Mouse (Mus musculus) cerebellum, adult 11-12 months (tissue): Measurements from ENCODE around the gene Tmed3.

Experiments
- DNase-seq: peaks from one replicate; pipeline ENCODE4 v3.0.0; 2022

Gene Tmed3

GRCm38 (mm10) chr9:89704265-89705196, at the start of gene Tmed3:
Gene Tmed3, minus strand, starts transcription at chr9:89705068.
- peak; percentile 89 for DNase-seq

DNA sequence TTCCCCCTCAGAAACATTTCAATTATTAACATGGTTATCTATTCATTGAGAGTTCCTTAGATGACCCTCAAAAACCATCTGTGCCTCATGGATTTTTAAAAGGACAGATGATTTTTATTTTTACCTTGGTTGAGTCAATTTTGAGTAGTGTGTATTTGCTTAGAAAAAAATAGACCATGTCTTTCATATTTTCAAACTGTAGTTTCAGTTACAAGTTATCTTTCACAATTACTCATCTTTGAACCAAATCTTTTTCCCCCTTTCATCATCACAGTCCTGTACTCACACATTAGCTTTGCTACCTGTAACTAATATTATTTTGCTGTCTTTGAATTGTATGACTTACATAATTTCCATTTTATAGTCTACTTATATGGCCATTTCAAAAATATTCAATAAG, 35.2 kb upstream of the Tmed3 start:
- DNase-seq, result no peak

DNA sequence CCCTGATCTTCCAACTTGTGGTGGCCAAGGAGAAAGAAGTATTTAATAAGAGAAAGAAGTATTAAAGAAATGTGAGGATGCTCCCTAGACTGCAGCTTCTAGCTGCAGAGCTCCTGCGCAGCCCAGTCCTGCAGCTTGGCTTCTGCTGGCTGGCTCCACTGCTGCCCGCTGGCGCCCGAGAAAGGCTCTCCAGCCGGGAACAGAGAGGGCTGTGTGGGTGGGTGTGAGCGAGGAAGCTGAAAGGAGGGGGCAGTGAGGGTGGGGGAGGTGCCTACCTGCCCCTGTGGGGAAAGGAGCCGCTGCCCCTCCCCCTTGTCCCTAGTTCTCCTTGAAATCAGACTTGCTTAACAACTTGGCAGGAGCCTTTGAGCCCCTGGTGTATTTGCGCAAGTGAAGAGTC, 33.4 kb upstream of the Tmed3 start, which contains the start of gene Ankrd34c:
Gene Ankrd34c, minus strand, starts transcription at position 181 of the 400 bp plus-strand sequence.
- no peak for DNase-seq

- DNase-seq, result no peak
Observed at GRCm38 (mm10) chr9:89737888-89738287, 33.0 kb upstream of the Tmed3 start.

DNA sequence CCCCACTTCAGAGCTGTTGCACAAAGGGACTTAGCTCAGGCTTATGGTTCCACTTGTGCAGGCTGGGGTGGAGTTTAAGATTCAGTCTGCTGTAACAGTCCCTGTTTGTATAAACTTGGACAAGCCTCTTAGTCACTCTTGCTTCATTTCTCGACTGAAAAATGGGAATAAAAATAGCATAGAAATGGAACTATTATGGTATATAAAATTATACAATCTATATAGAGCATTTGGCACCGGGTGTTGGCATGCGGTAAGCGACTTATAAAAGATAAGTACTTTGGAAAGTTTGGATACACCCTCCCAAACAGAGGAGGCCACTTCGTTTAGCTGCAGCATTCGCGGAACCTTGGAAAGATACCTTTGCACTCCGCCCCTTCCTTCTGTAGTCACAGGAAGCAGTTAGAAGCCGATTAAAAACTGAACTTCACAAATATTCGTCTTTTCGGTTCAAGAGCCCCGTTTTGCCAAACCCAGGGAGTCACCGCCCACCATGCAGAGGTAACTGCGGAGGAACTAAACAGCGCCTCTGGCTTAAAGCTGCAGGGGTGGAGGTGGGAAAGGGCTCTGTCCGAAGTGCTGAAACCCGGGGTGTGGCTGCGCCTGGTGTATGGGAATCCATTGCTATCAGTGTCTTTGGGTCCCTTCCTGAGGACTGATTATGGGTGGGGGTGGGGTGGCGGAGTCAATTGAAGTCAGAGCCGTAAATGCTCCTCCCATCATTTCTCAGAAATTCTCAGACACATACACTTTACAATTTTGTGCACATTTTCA, 32.3 kb upstream of the Tmed3 start:
- DNase-seq, result no peak

DNA sequence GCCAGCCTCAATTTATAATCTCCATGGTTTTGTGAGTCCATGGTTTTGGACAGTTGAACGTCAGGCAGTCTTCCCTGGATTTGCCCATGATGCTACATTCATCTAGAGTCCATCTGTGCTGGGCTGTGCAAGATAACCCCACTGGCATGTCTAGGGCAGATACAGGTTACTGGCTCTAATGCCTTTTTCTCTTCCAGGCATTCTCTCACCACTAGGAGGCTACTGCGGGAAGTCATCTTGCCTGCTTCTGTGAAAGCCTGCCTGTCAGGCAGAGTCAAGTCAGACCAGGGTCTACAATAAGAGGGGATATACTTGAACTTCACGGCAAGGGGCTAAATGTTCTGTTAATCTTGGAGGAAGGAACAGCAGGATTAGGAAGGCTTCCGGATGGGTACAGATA, 2.0 kb upstream of the Tmed3 start:
- DNase-seq, result no peak

- no peak for DNase-seq
Observed at GRCm38 (mm10) chr9:89705197-89705533, 297 bp upstream of the Tmed3 start.

GRCm38 (mm10) chr9:89700910-89701457, 3.9 kb downstream of the Tmed3 start:
- no peak for DNase-seq

DNA sequence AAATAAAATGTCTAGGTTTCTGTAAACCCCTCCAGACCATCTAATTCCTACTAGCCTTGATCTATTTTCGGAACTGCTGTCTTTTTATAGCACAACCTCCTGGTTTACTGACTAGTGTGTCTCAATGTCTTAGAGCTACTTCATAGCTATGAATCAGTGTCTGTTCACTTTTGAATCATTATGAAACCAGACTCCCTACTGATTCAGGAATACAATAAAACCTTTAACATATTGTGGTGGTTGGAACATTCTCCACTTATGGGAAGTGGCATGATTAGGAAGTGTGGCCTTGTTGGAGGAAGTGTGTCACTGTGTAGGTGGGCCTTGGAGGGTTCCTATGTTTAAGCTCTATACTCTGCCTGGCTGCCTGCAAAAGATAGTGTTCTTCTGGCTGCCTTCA, 9.7 kb downstream of the Tmed3 start:
- no peak for DNase-seq

DNA sequence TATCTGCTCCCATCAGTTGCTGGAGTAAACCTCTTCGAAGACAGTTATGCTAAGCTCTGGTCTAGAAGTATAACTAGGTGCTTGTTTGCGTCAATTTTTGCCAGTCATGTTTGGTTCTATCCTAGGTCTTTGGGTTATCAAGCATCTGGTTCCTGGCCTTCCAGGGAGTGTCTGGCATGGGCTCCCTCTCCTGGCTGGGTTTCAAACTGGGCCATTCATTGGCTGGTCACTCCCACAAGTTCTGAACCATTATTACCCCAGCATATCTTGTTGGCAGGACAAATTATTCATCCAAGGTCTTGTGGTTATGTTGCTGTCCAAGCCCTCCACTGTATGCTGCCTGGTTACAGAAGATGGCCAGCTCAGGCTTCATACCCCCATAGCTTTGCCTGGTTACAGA, 11.2 kb downstream of the Tmed3 start:
- no peak for DNase-seq

DNA sequence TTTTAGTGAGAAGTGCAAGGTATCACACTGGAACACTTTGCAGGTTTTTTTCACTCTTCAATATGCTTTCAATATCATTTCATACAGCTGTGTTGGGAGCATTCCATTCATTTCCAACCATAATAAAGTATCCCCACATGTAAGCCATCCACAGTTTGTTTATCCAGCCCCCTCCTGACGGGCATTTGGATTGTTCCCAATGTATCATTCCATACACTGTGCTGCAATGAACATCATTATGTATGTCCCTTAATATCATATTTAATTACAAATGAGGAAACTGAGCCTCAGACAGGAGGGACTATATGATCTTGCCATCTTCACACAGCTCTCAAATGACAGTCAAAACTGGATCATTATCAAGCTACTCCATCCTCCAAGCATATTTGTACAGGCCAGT, 15.7 kb downstream of the Tmed3 start:
- no peak for DNase-seq

DNA sequence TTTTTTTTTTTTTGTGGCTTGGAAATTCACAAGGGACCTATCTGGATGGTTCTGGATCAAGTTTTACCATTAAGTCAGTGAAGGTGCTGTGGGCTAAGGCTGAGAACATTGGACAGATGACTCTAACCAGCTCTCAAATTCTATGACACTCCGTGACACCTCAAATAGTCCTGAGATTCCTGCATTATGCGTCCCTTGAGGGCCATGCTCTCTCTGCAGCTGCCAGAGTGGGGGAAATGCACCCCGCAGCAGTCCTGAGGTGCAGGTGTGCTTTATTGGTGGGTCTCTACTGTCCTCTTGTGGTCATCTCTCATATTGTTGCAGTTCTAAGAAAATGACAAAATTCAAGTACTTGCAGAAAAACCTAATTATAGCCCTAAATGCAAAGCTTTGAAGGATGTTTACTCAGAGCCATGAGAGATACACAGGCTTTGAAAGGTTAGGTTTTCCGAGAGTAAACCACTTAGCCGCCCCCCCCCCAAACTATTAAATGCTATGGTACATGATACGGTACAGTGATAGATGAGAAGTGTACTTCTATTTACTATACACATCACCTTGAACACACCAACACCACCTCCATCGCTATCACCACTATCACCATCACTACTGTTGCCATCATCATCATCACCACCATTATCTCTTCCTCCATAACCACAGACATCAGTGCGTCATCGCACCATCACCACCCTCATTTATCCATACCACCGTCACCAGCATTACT, 17.2 kb downstream of the Tmed3 start:
- no peak for DNase-seq

DNA sequence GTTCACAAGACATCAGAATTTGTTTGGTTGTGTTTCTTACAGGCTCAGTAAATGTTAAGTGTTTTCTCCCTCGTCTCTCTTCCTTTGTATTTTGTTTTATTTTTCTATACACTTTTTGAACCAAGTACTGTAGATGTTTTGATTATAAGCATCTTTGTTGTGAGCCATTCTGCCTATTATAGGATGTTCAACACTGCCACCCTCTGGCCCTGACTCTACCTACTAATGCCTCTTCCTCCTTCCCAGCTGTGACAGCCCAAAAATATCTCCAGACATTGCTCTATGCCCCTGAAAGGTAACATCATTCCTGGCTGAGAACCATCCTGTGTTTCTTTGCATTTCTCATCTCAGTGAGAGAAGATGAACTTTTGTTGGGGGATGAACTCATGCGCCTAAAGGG, 18.6 kb downstream of the Tmed3 start:
- no peak for DNase-seq

DNA sequence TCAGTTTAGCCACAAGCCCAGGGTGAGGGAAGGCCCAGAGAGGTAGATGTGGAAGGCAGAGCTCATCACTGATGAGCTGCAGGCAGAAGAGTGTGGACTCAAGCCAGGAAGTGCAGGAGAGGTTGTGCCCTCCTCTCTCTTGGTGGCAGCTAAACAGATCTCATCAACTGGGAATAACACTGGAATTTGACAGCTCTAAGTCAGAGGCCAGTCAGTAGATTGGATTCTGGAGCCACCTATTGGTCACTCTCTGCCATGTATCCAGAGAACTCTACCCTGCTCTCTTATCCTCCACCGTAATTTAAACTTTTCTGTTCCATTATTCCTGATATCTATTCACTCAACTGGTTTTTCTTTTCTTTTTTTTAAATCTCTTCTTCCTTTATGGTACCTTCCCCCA, 25.9 kb downstream of the Tmed3 start:
- no peak for DNase-seq

GRCm38 (mm10) chr9:89674014-89674618, 30.8 kb downstream of the Tmed3 start:
- DNase-seq, result peak; percentile 45

- no peak for DNase-seq
Observed at GRCm38 (mm10) chr9:89673402-89673801, 31.5 kb downstream of the Tmed3 start.

DNA sequence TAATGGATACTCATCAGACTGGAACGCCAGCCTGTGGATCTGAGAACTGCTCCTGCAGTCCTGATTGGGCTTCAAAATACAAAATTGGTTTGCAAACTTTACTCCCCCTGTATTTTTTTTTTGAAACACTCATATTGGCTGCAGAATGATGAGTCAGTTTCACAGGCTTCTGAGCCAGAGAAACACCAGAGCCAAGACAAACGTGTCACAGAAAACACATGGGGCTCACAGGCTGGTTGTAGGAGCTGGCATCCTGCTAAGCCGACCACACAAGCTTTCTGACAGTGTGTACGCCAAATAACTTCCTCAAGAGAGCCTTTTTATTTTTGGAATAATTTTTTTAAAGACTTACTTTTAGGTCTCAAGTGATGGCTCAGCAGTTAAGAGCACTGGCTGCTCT, 35.0 kb downstream of the Tmed3 start:
- no peak for DNase-seq

DNA sequence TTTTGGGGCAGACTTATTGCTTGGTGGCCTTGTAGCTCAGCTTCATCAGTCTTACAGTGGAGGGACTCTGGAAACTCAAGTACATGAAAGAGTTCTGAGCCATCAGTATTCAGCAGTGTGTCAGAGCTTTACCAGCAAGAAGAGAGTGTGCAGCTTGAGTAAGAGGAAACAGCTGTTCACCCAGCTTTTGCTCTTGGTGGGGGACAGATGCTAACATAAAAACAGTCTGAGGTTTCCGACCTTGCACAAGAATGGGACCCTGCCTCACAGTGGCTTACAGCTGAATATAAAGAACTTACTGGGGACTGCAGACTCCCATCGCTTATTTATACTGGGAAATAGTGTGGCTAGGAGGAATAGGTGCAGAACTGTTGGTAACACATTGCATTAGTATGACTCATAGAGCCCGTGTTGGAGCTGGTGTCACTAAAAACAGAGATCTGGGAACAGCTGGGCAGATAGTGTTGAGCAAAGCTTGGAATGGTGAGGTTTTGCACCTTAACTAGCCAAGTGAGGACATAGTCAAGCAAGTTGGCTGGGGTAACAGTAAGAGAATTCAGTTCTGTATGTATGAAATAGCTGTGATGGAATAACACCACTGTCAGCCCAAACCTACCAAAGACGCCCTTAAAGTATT, 37.4 kb downstream of the Tmed3 start:
- no peak for DNase-seq

- DNase-seq, result no peak
Observed at GRCm38 (mm10) chr9:89650913-89651312, 54.0 kb downstream of the Tmed3 start.
